Mouse (Mus musculus) C2C12 (cell line): ENCODE measurements around the gene Nol4l.

Experiments used
- CEBPB ChIP-seq: IDR thresholded peaks from one replicate; pipeline ENCODE4 v1.6.1; 2011; ENCODE audit warnings: low read depth, mild to moderate bottlenecking, control low read depth, moderate library complexity
- CTCF ChIP-seq: IDR thresholded peaks from one replicate; pipeline ENCODE4 v1.5.1; 2011; ENCODE audit not compliant: control insufficient read depth, insufficient read depth, insufficient read length

DNA sequence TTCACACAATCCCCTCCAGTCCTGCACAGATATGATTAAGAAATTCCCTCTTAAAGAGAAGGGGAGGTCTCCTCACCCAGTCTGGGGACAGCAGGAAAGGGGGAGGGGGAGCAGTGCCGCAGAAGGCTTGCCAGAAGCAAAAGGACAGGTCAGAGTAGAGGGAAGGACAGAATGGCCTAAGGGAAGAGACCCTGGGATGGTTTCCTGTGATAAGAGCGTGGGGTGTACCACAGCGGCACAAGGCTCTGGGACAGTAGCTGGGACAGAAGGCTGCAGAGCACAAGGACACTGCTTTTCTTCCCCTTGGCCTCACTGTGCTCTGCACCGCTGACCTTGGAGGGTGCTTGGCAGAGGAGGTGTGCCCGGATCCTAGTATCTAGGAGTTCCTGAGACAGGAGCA, 31.8 kb upstream of the Nol4l start:
- TF ChIP-seq CTCF (no peak), CEBPB (no peak)
